Mouse (Mus musculus): ENCODE measurements around the gene Cacna1c. TPM values are rescaled to one million over a fixed set of nuclear protein-coding genes. Genes with fewer than 3 reads are reported as not detected.

The Cacna1c gene
- polyA plus RNA-seq, 1 experiment: 1.0 TPM

- H3K9me3 ChIP-seq (replicated peaks; ENCODE audit: control insufficient read depth, insufficient read depth, low read length, poor library complexity, severe bottlenecking): no peaks in the 10 kb centered on the region
Observed at GRCm38 (mm10) chr6:118848640-118849039, 347.6 kb downstream of the Cacna1c start.

GRCm38 (mm10) chr6:118847751-118848150 is 348.5 kb downstream of the Cacna1c start:
- no peak overlapping the region for H3K4me3 ChIP-seq (ENCODE audit: low read depth, low read length)
- no peaks in the 10 kb centered on the region for H3K27me3 ChIP-seq (ENCODE audit: control insufficient read depth, insufficient read depth, low read length, poor library complexity, severe bottlenecking)
- H3K9ac ChIP-seq (ENCODE audit: low read depth, poor library complexity, severe bottlenecking): no peak overlapping the region
- TF ChIP-seq CTCF (IDR thresholded peaks at IDR 0.05; ENCODE audit: low read depth, low read length): no peak
- TF ChIP-seq EP300 (IDR thresholded peaks at IDR 0.05; ENCODE audit: insufficient read depth, low read depth, low read length): no peak
- TF ChIP-seq POLR2A (IDR thresholded peaks at IDR 0.05; ENCODE audit: insufficient read depth, low read length): no peak
- H3K9me3 ChIP-seq (replicated peaks; ENCODE audit: control insufficient read depth, insufficient read depth, low read length, poor library complexity, severe bottlenecking): no peaks in the 10 kb centered on the region
- no peak overlapping the region for H3K27ac ChIP-seq (ENCODE audit: insufficient read depth, low read length)
- no peaks in the 10 kb centered on the region for H3K36me3 ChIP-seq (ENCODE audit: control insufficient read depth, insufficient read depth, low read length, poor library complexity, severe bottlenecking)
- H3K4me1 ChIP-seq (ENCODE audit: control insufficient read depth, insufficient read depth, low read length): no peaks in the 10 kb centered on the region

More at GRCm38 (mm10) chr6:118848640-118849039, 347.6 kb downstream of the Cacna1c start:
- no peak overlapping the region for H3K27ac ChIP-seq (ENCODE audit: insufficient read depth, low read length)
- H3K4me3 ChIP-seq (ENCODE audit: low read depth, low read length): no peak overlapping the region
- H3K4me1 ChIP-seq (ENCODE audit: control insufficient read depth, insufficient read depth, low read length): no peaks in the 10 kb centered on the region
- H3K27me3 ChIP-seq (ENCODE audit: control insufficient read depth, insufficient read depth, low read length, poor library complexity, severe bottlenecking): no peaks in the 10 kb centered on the region
- no peak overlapping the region for H3K9ac ChIP-seq (ENCODE audit: low read depth, poor library complexity, severe bottlenecking)
- TF ChIP-seq EP300 (IDR thresholded peaks at IDR 0.05; ENCODE audit: insufficient read depth, low read depth, low read length) (no peak), CTCF (IDR thresholded peaks at IDR 0.05; ENCODE audit: low read depth, low read length) (no peak), POLR2A (IDR thresholded peaks at IDR 0.05; ENCODE audit: insufficient read depth, low read length) (no peak)
- no peaks in the 10 kb centered on the region for H3K36me3 ChIP-seq (ENCODE audit: control insufficient read depth, insufficient read depth, low read length, poor library complexity, severe bottlenecking)

DNA sequence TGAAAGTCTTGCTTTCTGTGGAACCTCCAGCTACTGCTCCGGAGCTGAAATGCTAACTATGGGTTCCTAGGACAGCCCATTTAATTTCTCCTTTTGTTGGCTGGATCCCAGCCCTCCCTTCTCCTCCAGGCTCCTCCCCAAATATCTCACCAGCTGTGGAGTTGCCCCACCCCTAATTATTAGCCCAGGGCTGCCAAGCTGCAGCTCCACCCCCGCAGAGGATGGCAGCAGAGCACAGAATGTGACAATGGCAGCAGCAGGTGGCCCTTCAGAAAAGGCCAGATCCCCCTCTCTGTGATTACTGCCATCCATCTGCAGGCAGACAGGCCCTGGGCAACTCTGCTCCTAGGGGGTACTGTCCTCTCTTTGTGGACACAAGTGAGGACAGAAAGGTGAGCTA is 350.4 kb downstream of the Cacna1c start:
- H3K4me3 ChIP-seq (ENCODE audit: low read depth, low read length): no peak overlapping the region
- H3K4me1 ChIP-seq (ENCODE audit: control insufficient read depth, insufficient read depth, low read length): no peaks in the 10 kb centered on the region
- no peak overlapping the region for H3K9ac ChIP-seq (ENCODE audit: low read depth, poor library complexity, severe bottlenecking)
- no peaks in the 10 kb centered on the region for H3K9me3 ChIP-seq (replicated peaks; ENCODE audit: control insufficient read depth, insufficient read depth, low read length, poor library complexity, severe bottlenecking)
- TF ChIP-seq CTCF (IDR thresholded peaks at IDR 0.05; ENCODE audit: low read depth, low read length) (no peak), EP300 (IDR thresholded peaks at IDR 0.05; ENCODE audit: insufficient read depth, low read depth, low read length) (no peak), POLR2A (IDR thresholded peaks at IDR 0.05; ENCODE audit: insufficient read depth, low read length) (no peak)
- no peak overlapping the region for H3K27ac ChIP-seq (ENCODE audit: insufficient read depth, low read length)
- no peaks in the 10 kb centered on the region for H3K36me3 ChIP-seq (ENCODE audit: control insufficient read depth, insufficient read depth, low read length, poor library complexity, severe bottlenecking)
- H3K27me3 ChIP-seq (ENCODE audit: control insufficient read depth, insufficient read depth, low read length, poor library complexity, severe bottlenecking): no peaks in the 10 kb centered on the region

- TF ChIP-seq CTCF (IDR thresholded peaks at IDR 0.05; ENCODE audit: low read depth, low read length) (no peak), POLR2A (IDR thresholded peaks at IDR 0.05; ENCODE audit: insufficient read depth, low read length) (no peak), EP300 (IDR thresholded peaks at IDR 0.05; ENCODE audit: insufficient read depth, low read depth, low read length) (no peak)
- no peak overlapping the region for H3K4me3 ChIP-seq (ENCODE audit: low read depth, low read length)
- no peaks in the 10 kb centered on the region for H3K9me3 ChIP-seq (replicated peaks; ENCODE audit: control insufficient read depth, insufficient read depth, low read length, poor library complexity, severe bottlenecking)
- H3K9ac ChIP-seq (ENCODE audit: low read depth, poor library complexity, severe bottlenecking): no peak overlapping the region
- no peaks in the 10 kb centered on the region for H3K36me3 ChIP-seq (ENCODE audit: control insufficient read depth, insufficient read depth, low read length, poor library complexity, severe bottlenecking)
- H3K4me1 ChIP-seq (ENCODE audit: control insufficient read depth, insufficient read depth, low read length): no peaks in the 10 kb centered on the region
- no peak overlapping the region for H3K27ac ChIP-seq (ENCODE audit: insufficient read depth, low read length)
- H3K27me3 ChIP-seq (ENCODE audit: control insufficient read depth, insufficient read depth, low read length, poor library complexity, severe bottlenecking): no peaks in the 10 kb centered on the region
Observed at GRCm38 (mm10) chr6:118845180-118845579, 351.0 kb downstream of the Cacna1c start.

GRCm38 (mm10) chr6:118843566-118843965 is 352.7 kb downstream of the Cacna1c start:
- Histone ChIP-seq H3K9me3 (replicated peaks; ENCODE audit: control insufficient read depth, insufficient read depth, low read length, poor library complexity, severe bottlenecking) (no peaks in the 10 kb centered on the region), H3K9ac (ENCODE audit: low read depth, poor library complexity, severe bottlenecking) (no peak overlapping the region), H3K4me3 (ENCODE audit: low read depth, low read length) (no peak overlapping the region), H3K4me1 (ENCODE audit: control insufficient read depth, insufficient read depth, low read length) (no peaks in the 10 kb centered on the region), H3K27me3 (ENCODE audit: control insufficient read depth, insufficient read depth, low read length, poor library complexity, severe bottlenecking) (no peaks in the 10 kb centered on the region), H3K36me3 (ENCODE audit: control insufficient read depth, insufficient read depth, low read length, poor library complexity, severe bottlenecking) (no peaks in the 10 kb centered on the region), H3K27ac (ENCODE audit: insufficient read depth, low read length) (no peak overlapping the region)
- no peak for TF ChIP-seq CTCF (IDR thresholded peaks at IDR 0.05; ENCODE audit: low read depth, low read length)

GRCm38 (mm10) chr6:118841892-118842291 is 354.3 kb downstream of the Cacna1c start:
- H3K4me1 ChIP-seq (ENCODE audit: control insufficient read depth, insufficient read depth, low read length): no peaks in the 10 kb centered on the region
- H3K27ac ChIP-seq (ENCODE audit: insufficient read depth, low read length): no peak overlapping the region

More at GRCm38 (mm10) chr6:118841892-118842291, 354.3 kb downstream of the Cacna1c start:
- no peak overlapping the region for H3K9ac ChIP-seq (ENCODE audit: low read depth, poor library complexity, severe bottlenecking)
- H3K4me3 ChIP-seq (ENCODE audit: low read depth, low read length): no peak overlapping the region
- TF ChIP-seq CTCF (IDR thresholded peaks at IDR 0.05; ENCODE audit: low read depth, low read length): no peak
- no peak for TF ChIP-seq POLR2A (IDR thresholded peaks at IDR 0.05; ENCODE audit: insufficient read depth, low read length)
- TF ChIP-seq EP300 (IDR thresholded peaks at IDR 0.05; ENCODE audit: insufficient read depth, low read depth, low read length): no peak
- H3K27me3 ChIP-seq (ENCODE audit: control insufficient read depth, insufficient read depth, low read length, poor library complexity, severe bottlenecking): no peaks in the 10 kb centered on the region
- H3K9me3 ChIP-seq (replicated peaks; ENCODE audit: control insufficient read depth, insufficient read depth, low read length, poor library complexity, severe bottlenecking): no peaks in the 10 kb centered on the region
- no peaks in the 10 kb centered on the region for H3K36me3 ChIP-seq (ENCODE audit: control insufficient read depth, insufficient read depth, low read length, poor library complexity, severe bottlenecking)

Measured in ES-Bruce4 (cell line).